Mouse (Mus musculus): ENCODE data around the gene Grb10. TPM values are rescaled to one million over a fixed set of nuclear protein-coding genes. Genes with fewer than 3 reads are reported as not detected.

Gene Grb10
- polyA plus RNA-seq, 1 experiment from 2014 or later = 228 TPM

DNA sequence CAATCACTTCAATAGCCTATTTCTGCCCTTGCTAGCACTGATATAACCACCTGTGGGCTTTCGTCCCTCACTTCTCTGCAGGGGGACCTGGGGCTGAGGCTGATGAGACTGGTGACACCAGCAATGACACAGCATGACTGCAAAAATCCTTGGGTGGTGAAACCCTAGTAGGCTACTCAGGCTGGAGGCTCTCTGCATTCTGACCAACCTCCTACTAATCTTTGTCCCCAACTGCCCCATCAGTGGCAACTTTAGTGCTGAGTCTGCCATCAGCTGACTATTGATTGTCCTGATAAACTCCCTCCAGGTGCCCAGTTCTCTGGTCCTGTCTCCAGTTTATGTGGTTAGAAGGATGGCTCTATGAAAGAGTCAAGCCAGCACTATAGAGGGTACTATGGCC, 85.9 kb downstream of the Grb10 start:
- ATAC-seq (ENCODE audit: low FRiP score, low TSS enrichment) = no peak
- Histone ChIP-seq H3K4me3 (ENCODE audit: low read length) (no peak overlapping the region), H3K9ac (ENCODE audit: low read depth, low read length) (no peak overlapping the region), H3K4me2 (replicated peaks; ENCODE audit: low read depth, low read length) (no peak overlapping the region), H3K36me3 (ENCODE audit: control insufficient read depth, insufficient read depth, low read length) (peaks cover 38% of the 10 kb centered on the region), H3K9me3 (ENCODE audit: control insufficient read depth, low read length) (no peaks in the 10 kb centered on the region), H3K27ac (ENCODE audit: low read depth, low read length) (peak overlapping the region; percentile 3; the same call in 1 of the 2 replicates), H3K27me3 (ENCODE audit: control insufficient read depth, insufficient read depth, low read length) (no peaks in the 10 kb centered on the region), H3K4me1 (ENCODE audit: control insufficient read depth, insufficient read depth, low read length) (peaks cover 15% of the 10 kb centered on the region; the same call in 1 of the 2 replicates)
- 100% methylated on average over 1 of the region's 1 CpGs for WGBS

DNA sequence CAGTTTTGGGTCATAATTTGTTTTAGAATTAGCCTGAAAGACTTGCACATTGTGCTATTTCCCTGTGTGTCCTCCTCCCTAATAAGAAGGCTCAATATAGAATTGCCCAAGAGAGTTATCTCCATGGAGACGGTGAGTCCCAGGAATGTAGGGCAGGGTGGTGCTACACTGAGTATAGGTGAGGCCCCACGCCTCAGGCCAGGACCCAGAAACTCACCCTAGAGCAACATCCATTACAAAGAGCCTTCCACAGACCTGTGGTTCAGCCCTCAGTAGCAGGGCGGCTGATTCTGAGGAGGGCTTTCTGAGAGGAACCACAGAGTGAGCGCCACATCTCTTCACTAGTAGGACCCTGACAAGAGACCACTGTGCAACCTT, 89.5 kb downstream of the Grb10 start:
- Histone ChIP-seq H3K9me3 (ENCODE audit: control insufficient read depth, low read length) (no peaks in the 10 kb centered on the region), H3K36me3 (ENCODE audit: control insufficient read depth, insufficient read depth, low read length) (peaks cover 44% of the 10 kb centered on the region), H3K4me2 (replicated peaks; ENCODE audit: low read depth, low read length) (no peak overlapping the region), H3K4me1 (ENCODE audit: control insufficient read depth, insufficient read depth, low read length) (peaks cover 14% of the 10 kb centered on the region; the same call in 1 of the 2 replicates), H3K27ac (ENCODE audit: low read depth, low read length) (peak overlapping the region; percentile 65; the same call in 1 of the 2 replicates), H3K27me3 (ENCODE audit: control insufficient read depth, insufficient read depth, low read length) (no peaks in the 10 kb centered on the region), H3K4me3 (ENCODE audit: low read length) (no peak overlapping the region), H3K9ac (ENCODE audit: low read depth, low read length) (peak overlapping the region; percentile 12; the same call in 1 of the 2 replicates)
- peak; percentile 64; the same call in 1 of the 2 replicates for ATAC-seq (ENCODE audit: low FRiP score, low TSS enrichment)
- 48% methylated on average over 4 of the region's 4 CpGs for WGBS

DNA sequence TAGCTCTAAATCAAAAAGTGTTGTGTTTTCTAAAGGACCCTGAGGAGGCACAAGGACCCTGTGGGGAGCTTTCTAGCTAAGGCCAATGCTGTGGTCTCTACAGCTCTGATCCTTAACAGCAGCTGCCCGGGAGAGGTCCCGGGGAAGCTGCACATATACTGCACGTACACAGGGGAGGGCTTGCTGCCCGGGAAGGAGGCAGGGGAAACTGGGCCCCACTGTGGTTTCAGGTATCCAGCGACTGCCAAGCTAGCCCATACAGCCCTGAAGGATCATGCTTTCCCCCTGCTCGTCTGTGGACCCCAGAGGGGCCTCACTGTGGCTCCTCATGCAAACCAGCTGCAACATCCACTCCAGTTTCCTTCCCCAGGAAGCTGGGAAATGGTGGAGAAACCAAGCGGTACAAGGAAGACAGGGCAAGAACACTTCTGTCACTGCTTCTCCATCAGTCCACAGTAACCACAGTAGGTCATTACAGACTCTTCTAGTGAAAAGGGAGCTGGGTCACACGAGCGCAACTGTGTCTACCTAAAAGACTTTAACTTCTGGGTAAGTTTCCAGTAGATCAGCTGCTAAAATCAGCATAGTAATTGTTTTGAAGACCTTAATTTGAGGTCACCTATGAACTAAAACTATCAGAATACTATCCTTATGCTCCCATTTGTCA, 90.0 kb downstream of the Grb10 start:
- H3K4me3 ChIP-seq (ENCODE audit: low read length) = no peak overlapping the region
- WGBS = 23% methylated on average over 9 of the region's 9 CpGs
- H3K9ac ChIP-seq (ENCODE audit: low read depth, low read length) = no peak overlapping the region
- H3K27ac ChIP-seq (ENCODE audit: low read depth, low read length) = peak overlapping the region; percentile 65; the same call in 1 of the 2 replicates
- H3K36me3 ChIP-seq (ENCODE audit: control insufficient read depth, insufficient read depth, low read length) = peaks cover 49% of the 10 kb centered on the region
- peak; percentile 92 for ATAC-seq (ENCODE audit: low FRiP score, low TSS enrichment)
- no peak overlapping the region for H3K4me2 ChIP-seq (replicated peaks; ENCODE audit: low read depth, low read length)
- no peaks in the 10 kb centered on the region for H3K9me3 ChIP-seq (ENCODE audit: control insufficient read depth, low read length)
- 0 out of 2 replicates have a peak, but pooled peaks cover 13% of the 10 kb centered on the region for H3K4me1 ChIP-seq (ENCODE audit: control insufficient read depth, insufficient read depth, low read length)
- no peaks in the 10 kb centered on the region for H3K27me3 ChIP-seq (ENCODE audit: control insufficient read depth, insufficient read depth, low read length)

DNA sequence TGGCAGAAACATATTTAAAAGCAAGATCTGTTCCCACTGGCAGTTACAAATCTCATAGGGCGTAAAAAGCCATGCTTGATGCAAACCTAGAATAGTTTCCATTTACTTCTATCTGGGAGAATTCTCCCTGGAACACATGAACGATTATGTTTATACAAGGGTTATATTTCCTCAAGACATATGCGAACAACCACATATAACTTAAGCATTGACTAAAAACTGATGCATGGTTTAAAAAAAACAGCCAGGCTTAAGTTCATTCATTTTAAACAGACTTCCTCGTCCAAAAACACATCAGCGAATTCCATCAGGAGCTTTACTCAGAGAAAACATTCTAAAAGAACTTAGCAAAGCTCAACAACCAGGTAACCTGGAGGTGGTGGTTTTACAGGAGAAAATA, 90.6 kb downstream of the Grb10 start:
- Histone ChIP-seq H3K4me1 (ENCODE audit: control insufficient read depth, insufficient read depth, low read length) (0 out of 2 replicates have a peak, but pooled peaks cover 13% of the 10 kb centered on the region), H3K9me3 (ENCODE audit: control insufficient read depth, low read length) (no peaks in the 10 kb centered on the region), H3K4me2 (replicated peaks; ENCODE audit: low read depth, low read length) (no peak overlapping the region), H3K4me3 (ENCODE audit: low read length) (no peak overlapping the region), H3K9ac (ENCODE audit: low read depth, low read length) (no peak overlapping the region), H3K36me3 (ENCODE audit: control insufficient read depth, insufficient read depth, low read length) (peaks cover 54% of the 10 kb centered on the region), H3K27ac (ENCODE audit: low read depth, low read length) (peak overlapping the region; percentile 65; the same call in 1 of the 2 replicates), H3K27me3 (ENCODE audit: control insufficient read depth, insufficient read depth, low read length) (no peaks in the 10 kb centered on the region)
- no peak for ATAC-seq (ENCODE audit: low FRiP score, low TSS enrichment)
- 52% methylated on average over 5 of the region's 5 CpGs for WGBS

GRCm38 (mm10) chr11:11945766-11946165, 92.7 kb downstream of the Grb10 start:
- H3K36me3 ChIP-seq (ENCODE audit: control insufficient read depth, insufficient read depth, low read length) = peaks cover 59% of the 10 kb centered on the region
- H3K4me3 ChIP-seq (ENCODE audit: low read length) = no peak overlapping the region
- no peak overlapping the region for H3K27ac ChIP-seq (ENCODE audit: low read depth, low read length)
- no peaks in the 10 kb centered on the region for H3K9me3 ChIP-seq (ENCODE audit: control insufficient read depth, low read length)
- 0 out of 2 replicates have a peak, but pooled peaks cover 13% of the 10 kb centered on the region for H3K4me1 ChIP-seq (ENCODE audit: control insufficient read depth, insufficient read depth, low read length)
- H3K9ac ChIP-seq (ENCODE audit: low read depth, low read length) = no peak overlapping the region
- no peak for ATAC-seq (ENCODE audit: low FRiP score, low TSS enrichment)
- WGBS = 93% methylated on average over 4 of the region's 4 CpGs
- H3K4me2 ChIP-seq (replicated peaks; ENCODE audit: low read depth, low read length) = no peak overlapping the region
- no peaks in the 10 kb centered on the region for H3K27me3 ChIP-seq (ENCODE audit: control insufficient read depth, insufficient read depth, low read length)

DNA sequence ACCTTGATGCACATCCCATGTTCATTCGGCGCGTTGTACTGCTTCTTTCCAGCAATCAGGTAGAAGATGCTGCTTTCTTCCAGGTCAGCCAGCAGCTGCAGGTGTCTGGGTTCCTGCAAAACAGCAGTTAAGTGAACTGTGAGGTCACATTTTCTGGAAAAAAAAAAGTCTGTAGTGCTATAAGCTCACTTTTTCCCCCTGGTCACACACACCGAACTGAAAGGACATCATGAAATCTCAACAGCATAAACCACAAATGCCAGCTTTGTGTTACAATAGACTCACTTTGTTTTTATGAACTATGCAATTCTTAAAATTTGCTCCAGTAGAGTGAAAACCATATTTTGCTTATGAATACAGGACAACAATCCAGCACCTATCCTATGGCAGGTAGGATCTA, 93.7 kb downstream of the Grb10 start:
- H3K27ac ChIP-seq (ENCODE audit: low read depth, low read length) = no peak overlapping the region

GRCm38 (mm10) chr11:11944082-11944349, 94.5 kb downstream of the Grb10 start:
- Histone ChIP-seq H3K4me1 (ENCODE audit: control insufficient read depth, insufficient read depth, low read length) (0 out of 2 replicates have a peak, but pooled peaks cover 8% of the 10 kb centered on the region), H3K27me3 (ENCODE audit: control insufficient read depth, insufficient read depth, low read length) (no peaks in the 10 kb centered on the region), H3K27ac (ENCODE audit: low read depth, low read length) (no peak overlapping the region), H3K4me3 (ENCODE audit: low read length) (no peak overlapping the region), H3K4me2 (replicated peaks; ENCODE audit: low read depth, low read length) (no peak overlapping the region), H3K36me3 (ENCODE audit: control insufficient read depth, insufficient read depth, low read length) (peaks cover 61% of the 10 kb centered on the region), H3K9ac (ENCODE audit: low read depth, low read length) (no peak overlapping the region), H3K9me3 (ENCODE audit: control insufficient read depth, low read length) (no peaks in the 10 kb centered on the region)
- ATAC-seq (ENCODE audit: low FRiP score, low TSS enrichment) = no peak

More for the DNA sequence above, 93.7 kb downstream of the Grb10 start:
- no peak overlapping the region for H3K4me2 ChIP-seq (replicated peaks; ENCODE audit: low read depth, low read length)
- H3K9me3 ChIP-seq (ENCODE audit: control insufficient read depth, low read length) = no peaks in the 10 kb centered on the region
- H3K27me3 ChIP-seq (ENCODE audit: control insufficient read depth, insufficient read depth, low read length) = no peaks in the 10 kb centered on the region
- ATAC-seq (ENCODE audit: low FRiP score, low TSS enrichment) = no peak
- WGBS = 92% methylated on average over 4 of the region's 4 CpGs
- 0 out of 2 replicates have a peak, but pooled peaks cover 13% of the 10 kb centered on the region for H3K4me1 ChIP-seq (ENCODE audit: control insufficient read depth, insufficient read depth, low read length)
- no peak overlapping the region for H3K9ac ChIP-seq (ENCODE audit: low read depth, low read length)
- peaks cover 57% of the 10 kb centered on the region for H3K36me3 ChIP-seq (ENCODE audit: control insufficient read depth, insufficient read depth, low read length)
- H3K4me3 ChIP-seq (ENCODE audit: low read length) = no peak overlapping the region

DNA sequence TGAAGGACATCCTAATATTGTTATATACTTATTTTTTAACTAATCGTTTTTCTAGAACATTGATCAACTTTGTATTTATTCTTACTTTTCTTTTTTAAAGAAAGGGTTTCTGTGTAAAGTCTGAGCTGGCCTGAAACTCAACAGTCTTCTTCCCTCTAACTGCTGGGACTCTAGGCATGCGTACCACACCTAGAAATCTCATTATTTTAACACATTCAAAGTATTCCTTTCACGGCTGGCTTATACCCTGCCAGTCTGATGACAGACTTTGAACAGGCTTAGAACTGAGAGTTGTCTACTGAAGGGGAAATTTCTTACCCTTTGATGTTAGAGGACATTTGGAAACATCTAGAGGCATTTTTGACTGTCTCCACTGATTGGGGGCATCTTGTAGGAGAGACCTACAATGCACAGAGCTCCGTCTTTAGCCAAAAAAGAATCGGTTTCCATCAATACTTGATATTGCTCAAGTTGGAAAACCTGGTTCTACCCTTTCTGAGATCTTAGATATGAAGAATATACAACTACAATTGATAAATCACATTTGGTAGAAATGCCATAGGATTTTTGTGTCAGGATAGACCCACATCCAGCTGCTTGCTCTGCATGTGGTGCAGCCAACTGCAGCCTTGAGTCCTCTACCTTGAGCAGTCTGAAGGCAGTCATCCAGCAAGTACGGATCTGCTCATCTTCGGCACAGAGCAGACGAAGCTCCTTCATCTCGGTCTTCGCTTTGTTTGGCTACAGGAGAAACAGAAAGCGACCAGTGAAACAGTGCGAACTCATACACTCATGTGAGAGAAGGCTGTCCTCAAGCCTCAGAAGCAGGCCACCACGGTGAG, 95.0 kb downstream of the Grb10 start:
- Histone ChIP-seq H3K4me3 (ENCODE audit: low read length) (no peak overlapping the region), H3K27ac (ENCODE audit: low read depth, low read length) (no peak overlapping the region), H3K9me3 (ENCODE audit: control insufficient read depth, low read length) (no peaks in the 10 kb centered on the region), H3K4me2 (replicated peaks; ENCODE audit: low read depth, low read length) (no peak overlapping the region), H3K9ac (ENCODE audit: low read depth, low read length) (no peak overlapping the region), H3K4me1 (ENCODE audit: control insufficient read depth, insufficient read depth, low read length) (0 out of 2 replicates have a peak, but pooled peaks cover 4% of the 10 kb centered on the region), H3K36me3 (ENCODE audit: control insufficient read depth, insufficient read depth, low read length) (peaks cover 66% of the 10 kb centered on the region), H3K27me3 (ENCODE audit: control insufficient read depth, insufficient read depth, low read length) (no peaks in the 10 kb centered on the region)
- WGBS = 88% methylated on average over 13 of the region's 13 CpGs
- no peak for ATAC-seq (ENCODE audit: low FRiP score, low TSS enrichment)
